Mouse (Mus musculus): Measurements from ENCODE around the gene Rhox4b. TPM values are rescaled to one million over a fixed set of nuclear protein-coding genes. Genes with fewer than 3 reads are reported as not detected.

The Rhox4b gene
- polyA plus RNA-seq (2017; shearing (Covaris generic)), result not detected

DNA sequence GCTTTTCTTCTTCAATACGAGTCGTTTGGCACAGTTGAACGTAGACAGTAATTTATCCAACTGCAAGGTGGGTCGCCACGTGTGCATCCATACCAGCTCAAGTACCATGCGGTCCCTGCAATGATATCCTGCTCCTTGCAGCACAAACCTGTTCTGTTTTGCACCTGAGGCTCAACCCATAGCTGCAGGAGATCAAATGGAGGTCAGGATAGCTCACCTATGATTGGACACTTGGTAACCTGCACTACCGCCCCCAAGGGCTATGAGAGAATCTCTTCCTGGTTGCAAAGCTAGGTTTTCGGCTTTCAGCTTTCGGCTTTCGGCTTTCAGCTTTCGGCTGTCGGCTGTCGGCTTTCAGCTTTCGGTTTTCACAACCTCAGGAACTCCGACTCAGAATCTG, at the start of gene Rhox4b:
Gene Rhox4b, plus strand, starts transcription at position 301 of the 400 bp plus-strand sequence.

DNA sequence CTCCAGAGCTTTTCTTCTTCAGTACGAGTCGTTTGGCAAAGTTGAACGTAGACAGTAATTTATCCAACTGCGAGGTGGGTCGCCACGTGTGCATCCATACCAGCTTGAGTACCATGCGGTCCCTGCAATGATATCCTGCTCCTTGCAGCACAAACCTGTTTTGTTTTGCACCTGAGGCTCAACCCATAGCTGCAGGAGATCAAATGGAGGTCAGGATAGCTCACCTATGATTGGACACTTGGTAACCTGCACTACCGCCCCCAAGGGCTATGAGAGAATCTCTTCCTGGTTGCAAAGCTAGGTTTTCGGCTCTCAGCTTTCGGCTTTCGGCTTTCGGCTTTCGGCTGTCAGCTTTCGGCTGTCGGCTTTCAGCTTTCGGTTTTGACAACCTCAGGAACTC, 41.7 kb upstream of the Rhox4b start, which contains the start of gene Rhox4a2:
Gene Rhox4a2, plus strand, starts transcription at position 301 of the 400 bp plus-strand sequence.

DNA sequence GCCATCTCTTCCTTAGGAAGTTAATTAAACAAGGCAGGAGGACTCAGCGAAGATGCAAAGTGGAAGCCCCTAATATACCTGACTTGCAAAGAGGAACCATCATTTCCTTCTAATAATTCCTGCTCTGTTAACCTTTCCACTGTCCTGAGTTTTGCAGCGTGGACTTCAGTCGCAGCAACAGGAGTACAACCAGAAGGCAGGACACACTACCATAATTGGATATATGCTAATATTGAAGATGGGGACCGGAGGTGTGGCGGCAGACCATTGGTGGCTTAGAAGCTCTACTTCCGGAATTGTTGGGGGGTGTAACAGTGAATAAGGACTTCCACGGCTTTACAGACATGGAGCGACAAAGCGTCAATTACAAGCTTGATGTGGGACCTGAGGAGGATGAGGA, 20.5 kb upstream of the Rhox4b start, which contains the start of gene Rhox2b:
Gene Rhox2b, plus strand, starts transcription at position 301 of the 400 bp plus-strand sequence.

DNA sequence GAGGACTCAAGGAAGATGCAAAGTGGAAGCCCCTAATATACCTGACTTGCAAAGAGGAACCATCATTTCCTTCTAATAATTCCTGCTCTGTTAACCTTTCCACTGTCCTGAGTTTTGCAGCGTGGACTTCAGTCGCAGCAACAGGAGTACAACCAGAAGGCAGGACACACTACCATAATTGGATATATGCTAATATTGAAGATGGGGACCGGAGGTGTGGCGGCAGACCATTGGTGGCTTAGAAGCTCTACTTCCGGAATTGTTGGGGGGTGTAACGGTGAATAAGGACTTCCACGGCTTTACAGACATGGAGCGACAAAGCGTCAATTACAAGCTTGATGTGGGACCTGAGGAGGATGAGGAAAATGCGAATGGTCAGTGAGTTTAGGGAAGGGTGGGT, 21.1 kb downstream of the Rhox4b start, which contains the start of gene Rhox2c:
Gene Rhox2c, plus strand, starts transcription at position 301 of the 400 bp plus-strand sequence.

DNA sequence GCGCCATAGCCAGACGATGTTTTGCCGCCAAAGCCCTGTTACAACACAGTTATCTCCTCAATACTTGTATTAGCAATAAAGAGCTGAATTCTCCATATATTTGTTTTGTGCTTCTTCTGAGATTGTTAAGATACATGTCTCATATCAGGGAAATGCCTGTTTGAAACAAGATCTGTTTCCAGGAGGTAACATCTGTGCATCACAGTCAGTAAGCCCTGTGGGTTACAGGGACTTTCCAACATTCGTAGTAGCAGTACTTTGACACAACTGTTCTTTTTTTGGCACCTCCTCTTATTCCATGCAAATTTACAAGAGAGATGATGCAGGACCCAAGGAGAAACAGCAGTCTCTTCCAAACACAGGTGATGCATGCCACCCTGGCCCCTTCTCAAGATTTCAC, 26.0 kb downstream of the Rhox4b start, which contains the start of gene Rhox3c:
Gene Rhox3c, plus strand, starts transcription at position 301 of the 400 bp plus-strand sequence.

DNA sequence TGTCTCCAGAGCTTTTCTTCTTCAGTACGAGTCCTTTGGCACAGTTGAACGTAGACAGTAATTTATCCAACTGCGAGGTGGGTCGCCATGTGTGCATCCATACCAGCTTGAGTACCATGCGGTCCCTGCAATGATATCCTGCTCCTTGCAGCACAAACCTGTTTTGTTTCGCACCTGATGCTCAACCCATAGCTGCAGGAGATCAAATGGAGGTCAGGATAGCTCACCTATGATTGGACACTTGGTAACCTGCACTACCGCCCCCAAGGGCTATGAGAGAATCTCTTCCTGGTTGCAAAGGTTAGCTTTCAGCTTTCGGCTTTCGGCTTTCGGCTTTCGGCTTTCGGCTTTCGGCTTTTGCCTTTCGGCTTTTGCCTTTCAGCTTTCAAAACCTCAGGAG, 47.7 kb downstream of the Rhox4b start, which contains the start of gene Rhox4c:
Gene Rhox4c, plus strand, starts transcription at position 301 of the 400 bp plus-strand sequence.

Other genes starting within 250 kb of the Rhox4b start
- 154 TPM for gene Ndufa1, start 241.3 kb upstream of the Rhox4b start, polyA plus RNA-seq (2017; shearing (Covaris generic))
- gene Rnf113a1, start 241.2 kb upstream of the Rhox4b start, polyA plus RNA-seq (2017; shearing (Covaris generic)), result 6.5 TPM
- gene Gm9, start 221.5 kb upstream of the Rhox4b start, polyA plus RNA-seq (2017; shearing (Covaris generic)), result not detected
- not detected for gene Rhox1, start 210.2 kb upstream of the Rhox4b start, polyA plus RNA-seq (2017; shearing (Covaris generic))
- not detected for gene Rhox2a, start 187.5 kb upstream of the Rhox4b start, polyA plus RNA-seq (2017; shearing (Covaris generic))
- not detected for gene Rhox3a, start 182.6 kb upstream of the Rhox4b start, polyA plus RNA-seq (2017; shearing (Covaris generic))
- 0.37 TPM for gene Rhox4a, start 167.2 kb upstream of the Rhox4b start, polyA plus RNA-seq (2017; shearing (Covaris generic))
- gene Rhox3a2, start 52.5 kb upstream of the Rhox4b start, polyA plus RNA-seq (2017; shearing (Covaris generic)), result not detected
- not detected for gene Rhox4a2, start 41.6 kb upstream of the Rhox4b start, polyA plus RNA-seq (2017; shearing (Covaris generic))
- gene Rhox2b, start 20.4 kb upstream of the Rhox4b start, polyA plus RNA-seq (2017; shearing (Covaris generic)), result not detected
- gene Rhox2c, start 21.2 kb downstream of the Rhox4b start, polyA plus RNA-seq (2017; shearing (Covaris generic)), result not detected
- not detected for gene Rhox3c, start 26.1 kb downstream of the Rhox4b start, polyA plus RNA-seq (2017; shearing (Covaris generic))
- not detected for gene Rhox4c, start 47.8 kb downstream of the Rhox4b start, polyA plus RNA-seq (2017; shearing (Covaris generic))
- not detected for gene Rhox2d, start 60.9 kb downstream of the Rhox4b start, polyA plus RNA-seq (2017; shearing (Covaris generic))
- gene Rhox4d, start 81.9 kb downstream of the Rhox4b start, polyA plus RNA-seq (2017; shearing (Covaris generic)), result 0.31 TPM
- gene Rhox2e, start 98.0 kb downstream of the Rhox4b start, polyA plus RNA-seq (2017; shearing (Covaris generic)), result not detected
- not detected for gene Rhox3e, start 109.5 kb downstream of the Rhox4b start, polyA plus RNA-seq (2017; shearing (Covaris generic))
- 0.21 TPM for gene Rhox4e, start 124.9 kb downstream of the Rhox4b start, polyA plus RNA-seq (2017; shearing (Covaris generic))
- gene Rhox2f, start 138.9 kb downstream of the Rhox4b start, polyA plus RNA-seq (2017; shearing (Covaris generic)), result not detected
- gene Rhox3f, start 148.5 kb downstream of the Rhox4b start, polyA plus RNA-seq (2017; shearing (Covaris generic)), result not detected
- gene Rhox4f, start 175.2 kb downstream of the Rhox4b start, polyA plus RNA-seq (2017; shearing (Covaris generic)), result not detected
- gene Rhox3g, start 196.1 kb downstream of the Rhox4b start, polyA plus RNA-seq (2017; shearing (Covaris generic)), result not detected
- gene Rhox2g, start 211.0 kb downstream of the Rhox4b start, polyA plus RNA-seq (2017; shearing (Covaris generic)), result not detected
- not detected for gene Rhox4g, start 218.8 kb downstream of the Rhox4b start, polyA plus RNA-seq (2017; shearing (Covaris generic))
- not detected for gene Rhox3h, start 236.3 kb downstream of the Rhox4b start, polyA plus RNA-seq (2017; shearing (Covaris generic))
- not detected for gene Rhox2h, start 240.8 kb downstream of the Rhox4b start, polyA plus RNA-seq (2017; shearing (Covaris generic))

All from naive thymus-derived CD4-positive, alpha-beta T cell, adult 5 months (primary cell).